Mouse (Mus musculus): ENCODE measurements around the gene Hsp90ab1.

Hsp90ab1 gene

DNA sequence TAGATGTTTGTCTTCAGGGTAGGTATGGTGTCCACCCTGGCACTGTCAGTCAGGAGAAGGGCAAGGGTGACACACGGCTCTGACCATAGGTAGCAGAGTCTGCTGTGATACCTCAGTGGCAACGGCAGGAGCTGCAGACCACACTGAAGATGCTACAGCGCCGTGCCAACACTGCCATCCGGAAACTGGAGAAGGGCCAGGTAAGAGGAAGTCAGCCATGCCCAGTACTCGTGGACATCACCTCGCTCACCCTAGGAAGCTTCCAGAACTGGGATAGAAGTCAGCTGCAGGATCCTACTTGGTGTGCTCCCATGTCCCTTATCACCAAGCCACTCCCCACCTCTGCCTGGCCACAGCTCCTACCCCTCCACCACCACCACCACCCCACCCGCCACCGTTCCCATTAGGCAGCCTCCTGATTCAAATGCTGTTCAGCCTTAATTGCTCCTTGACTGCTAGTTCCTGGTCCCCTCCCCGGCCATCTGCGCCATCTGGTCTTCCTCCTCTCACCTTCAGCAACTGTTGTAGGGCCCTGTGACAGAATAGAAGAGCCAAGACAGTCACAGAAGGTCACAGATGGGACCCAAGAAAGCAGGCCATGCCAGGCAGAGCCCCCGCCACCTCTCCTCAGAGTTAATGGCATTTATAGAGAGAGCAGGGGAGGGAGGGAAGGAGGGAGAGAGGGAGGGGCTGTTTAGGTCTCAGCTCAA lies 54.1 kb downstream of the Hsp90ab1 start:
- H3K4me3 ChIP-seq (replicated peaks; ENCODE audit: low read length) = no peak overlapping the region
- no peaks in the 10 kb centered on the region for H3K9me3 ChIP-seq (ENCODE audit: low read length)
- H3K4me1 ChIP-seq (replicated peaks; ENCODE audit: low read depth, low read length) = peaks cover 85% of the 10 kb centered on the region
- TF ChIP-seq POU5F1 (IDR thresholded peaks at IDR 0.05; ENCODE audit: borderline replicate concordance, low read length) = no peak
- TF ChIP-seq NANOG (IDR thresholded peaks at IDR 0.05; ENCODE audit: borderline replicate concordance, low read length) = no peak
- no peak for TF ChIP-seq CTCF (conservative IDR thresholded peaks at IDR 0.05; ENCODE audit: low read length)
- H3K27me3 ChIP-seq (ENCODE audit: insufficient read depth, low read length) = peaks cover 3% of the 10 kb centered on the region
- peaks cover 67% of the 10 kb centered on the region for H3K36me3 ChIP-seq (ENCODE audit: insufficient read depth, low read length)
